7 mouse cellular contexts compared by ENCODE assay signal in the genomic region with DNA sequence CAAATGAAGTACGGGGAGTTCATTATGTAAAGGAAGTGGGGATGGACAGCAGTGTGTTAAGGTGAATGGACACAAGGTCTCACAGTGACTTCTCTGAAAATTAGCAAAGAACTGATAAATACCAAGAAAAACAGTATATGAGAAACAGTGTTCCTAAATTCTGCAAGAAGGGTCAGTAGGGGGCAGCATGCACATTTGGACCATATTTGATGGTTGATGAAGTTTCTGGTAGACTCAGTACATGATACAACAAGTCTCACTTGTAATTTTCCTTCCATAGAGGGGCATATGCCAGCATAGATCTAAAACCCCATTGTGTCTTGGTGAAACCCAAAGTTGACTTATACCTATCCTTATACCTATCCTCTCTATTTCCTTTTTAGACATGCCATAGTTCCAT.
DNase-seq lines count a peak whose midpoint lies in the region; ATAC-seq and TF ChIP-seq lines count a peak whose summit lies in the region.

No protein-coding gene starts in this region.

- no peaks in the 10 kb centered on the region for H3K36me3 ChIP-seq in kidney, postnatal 0 days (ENCODE audit: insufficient read depth, low read length)
- H3K36me3 ChIP-seq in MEL (ENCODE audit: control insufficient read depth in 1 of 2, insufficient read depth in 2 of 2, low read length in 2 of 2), result no peaks in the 10 kb centered on the region

- TF ChIP-seq CTCF in kidney, postnatal 0 days (IDR thresholded peaks at IDR 0.05; ENCODE audit: low read depth), result peak; percentile 74
- TF ChIP-seq CTCF in MEL (IDR thresholded peaks at IDR 0.05 in 2 of 3, conservative IDR thresholded peaks at IDR 0.05 in 1 of 3; ENCODE audit: control insufficient read depth in 1 of 3, insufficient read depth in 1 of 3, low read depth in 2 of 3, low read length in 3 of 3, poor library complexity in 1 of 3, severe bottlenecking in 1 of 3), result peak in 1 of 3 experiments; percentile 22; a peak in 3 of 6 replicates

- WGBS in kidney, postnatal 0 days, result 62% methylated on average over 1 of the region's 1 CpGs

- H3K9me3 ChIP-seq in kidney, postnatal 0 days (replicated peaks; ENCODE audit: low read length), result no peaks in the 10 kb centered on the region
- H3K9me3 ChIP-seq in MEL (replicated peaks; ENCODE audit: insufficient read depth, low read length), result no peaks in the 10 kb centered on the region

- peak; percentile 10 for TF ChIP-seq RAD21 in MEL (IDR thresholded peaks at IDR 0.05; ENCODE audit: low read depth, low read length)

- no peaks in the 10 kb centered on the region for H3K4me1 ChIP-seq in kidney, postnatal 0 days (replicated peaks; ENCODE audit: insufficient read depth, low read length)
- H3K4me1 ChIP-seq in MEL (ENCODE audit: control insufficient read depth in 1 of 2, insufficient read depth in 2 of 2, low read length in 2 of 2), result no peaks in the 10 kb centered on the region

- no peak overlapping the region for H3K9ac ChIP-seq in kidney, postnatal 0 days (ENCODE audit: low read depth, low read length)
- no peak overlapping the region for H3K9ac ChIP-seq in MEL (ENCODE audit: control insufficient read depth, low read depth, low read length, poor library complexity, severe bottlenecking)

- H3K27ac ChIP-seq in kidney, postnatal 0 days, result no peak overlapping the region
- H3K27ac ChIP-seq in MEL (ENCODE audit: control insufficient read depth, low read depth, low read length), result no peak overlapping the region

- no peak for TF ChIP-seq EP300 in MEL (IDR thresholded peaks at IDR 0.05; ENCODE audit: low read depth in 1 of 2, low read length in 2 of 2)

- H3K27me3 ChIP-seq in kidney, postnatal 0 days (ENCODE audit: insufficient read depth, low read length), result no peaks in the 10 kb centered on the region
- H3K27me3 ChIP-seq in MEL (ENCODE audit: control insufficient read depth in 1 of 2, insufficient read depth in 2 of 2, low read length in 2 of 2), result no peaks in the 10 kb centered on the region

- H3K4me2 ChIP-seq in kidney, postnatal 0 days (ENCODE audit: low read length), result no peak overlapping the region

- DNase-seq in kidney, postnatal 0 days (ENCODE audit: low spot score), result peak; percentile 62
- no peak for DNase-seq in kidney, adult 11 months
- no peak for DNase-seq in MEL (ENCODE audit: low read depth, low spot score)
- peak; percentile 45 for DNase-seq in adrenal gland, postnatal 10 days
- peak; percentile 26 to 72 for DNase-seq in kidney, postnatal 36 days
- DNase-seq in urinary bladder, postnatal 4 days (ENCODE audit: low spot score in 2 of 2), result no peak

- H3K79me2 ChIP-seq in MEL (ENCODE audit: control insufficient read depth, insufficient read depth, low read length, poor library complexity), result no peaks in the 10 kb centered on the region

- TF ChIP-seq POLR2A in MEL (IDR thresholded peaks at IDR 0.05; ENCODE audit: control insufficient read depth in 1 of 2, insufficient read depth in 1 of 2, low read depth in 1 of 2, low read length in 2 of 2, poor library complexity in 1 of 2), result no peak

- H3K4me3 ChIP-seq in kidney, postnatal 0 days (replicated peaks; ENCODE audit: low read depth, low read length), result no peak overlapping the region
- H3K4me3 ChIP-seq in MEL (ENCODE audit: control insufficient read depth in 1 of 2, insufficient read depth in 1 of 2, low read depth in 2 of 2, low read length in 2 of 2), result no peak overlapping the region

- ATAC-seq in kidney, postnatal 0 days (replicated peaks; ENCODE audit: low FRiP score, low read depth), result no peak
- no peak for ATAC-seq in erythroid progenitor cell, adult 5-6 weeks (replicated peaks; ENCODE audit: low FRiP score, poor library complexity, severe bottlenecking)

TF ChIP-seq in MEL, 35 proteins besides CTCF, POLR2A, EP300 and RAD21:
- no peak for TF ChIP-seq KAT2A (conservative IDR thresholded peaks at IDR 0.05; ENCODE audit: low read depth, low read length)
- TF ChIP-seq USF2 (IDR thresholded peaks at IDR 0.05; ENCODE audit: borderline replicate concordance in 1 of 2, insufficient read depth in 1 of 2, low read depth in 1 of 2, low read length in 2 of 2), result no peak

Comparison
In these comparisons a context has a peak if more than half of its experiments do, and no peak if none do; other contexts are left out.
1. DNase-seq: peak in kidney, postnatal 0 days (single experiment), adrenal gland, postnatal 10 days (single experiment) and kidney, postnatal 36 days (2 of 2); none in kidney, adult 11 months (single experiment), MEL (single experiment) and urinary bladder, postnatal 4 days (0 of 2).